Mouse (Mus musculus) lung, adult 2 months (tissue): ENCODE data around the gene Thsd4. TPM values are rescaled to one million over a fixed set of nuclear protein-coding genes. Genes with fewer than 3 reads are reported as not detected.

Experiments used
- DNase-seq: peaks from one replicate; pipeline ENCODE4 v3.0.0; 2022
- H3K4me1 ChIP-seq: fragments of 200-500 bp; 2 replicates; pipeline ENCODE4 v1.6.1; 2011; ENCODE audit warnings: low read length; ENCODE audit not compliant: control insufficient read depth, insufficient read depth
- H3K4me3 ChIP-seq: fragments of 200-500 bp; replicated peaks from 2 replicates; pipeline ENCODE3; 2011; ENCODE audit warnings: low read depth, mild to moderate bottlenecking, control low read depth, low read length; ENCODE audit errors: extremely low read depth
- CTCF ChIP-seq: fragments of 200-500 bp; IDR thresholded peaks from 2 replicates; pipeline ENCODE4 v1.5.1; 2011; ENCODE audit warnings: mild to moderate bottlenecking, low read length, control low read depth; ENCODE audit not compliant: insufficient read depth
- POLR2A ChIP-seq: fragments of 200-500 bp; IDR thresholded peaks from 2 replicates; pipeline ENCODE4 v1.6.1; 2011; ENCODE audit warnings: low read depth, mild to moderate bottlenecking, control low read depth, low read length, borderline replicate concordance; ENCODE audit errors: extremely low read depth
- WGBS: fragments of 180-500 bp; shearing (Covaris S2); methylation state at CpG from one replicate; pipeline ENCODE4 v1.1.7; 2018; 5-methylcytosine and 5-hydroxymethylcytosine counted together
- polyA plus RNA-seq: library from polyadenylated mRNA; depleted of rRNA; stranded (reverse); fragments of >200 nt; gene quantifications from 2 replicates; pipeline ENCODE4 v1.2.3, GENCODE M21; 2012

Thsd4 gene
- polyA plus RNA-seq, 1 experiment, result 27.2 TPM

DNA sequence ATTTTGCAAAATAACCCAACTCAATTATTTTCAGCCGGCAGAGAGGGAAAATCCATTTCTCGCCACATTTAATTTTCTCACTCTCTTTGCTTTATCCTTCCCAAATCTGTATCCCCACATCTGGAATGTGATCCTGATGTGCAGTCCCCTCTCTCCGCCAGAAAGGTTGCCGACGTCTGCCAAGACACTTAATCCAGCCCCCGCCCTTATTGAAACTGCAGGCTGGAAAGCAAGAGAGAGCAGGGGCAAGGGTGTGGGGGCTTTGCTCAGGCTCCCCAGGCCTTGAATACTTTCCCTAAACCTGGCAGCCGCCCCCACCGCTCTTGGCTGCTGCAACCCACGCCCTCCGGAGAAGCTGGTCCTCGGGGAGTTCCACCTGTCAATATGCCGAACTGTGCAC, 233.1 kb downstream of the Thsd4 start:
- 80% methylated on average over 12 of the region's 12 CpGs for WGBS
- H3K4me3 ChIP-seq, result no peak overlapping the region

GRCm38 (mm10) chr9:60286390-60286789, 235.5 kb downstream of the Thsd4 start:
- no peaks in the 10 kb centered on the region for H3K4me1 ChIP-seq
- no peak overlapping the region for H3K4me3 ChIP-seq
- TF ChIP-seq CTCF (no peak), POLR2A (no peak)
- 91% methylated on average over 3 of the region's 3 CpGs for WGBS
- no peak for DNase-seq

More for the DNA sequence above, 233.1 kb downstream of the Thsd4 start:
- no peaks in the 10 kb centered on the region for H3K4me1 ChIP-seq
- no peak for DNase-seq
- TF ChIP-seq POLR2A (no peak), CTCF (no peak)

DNA sequence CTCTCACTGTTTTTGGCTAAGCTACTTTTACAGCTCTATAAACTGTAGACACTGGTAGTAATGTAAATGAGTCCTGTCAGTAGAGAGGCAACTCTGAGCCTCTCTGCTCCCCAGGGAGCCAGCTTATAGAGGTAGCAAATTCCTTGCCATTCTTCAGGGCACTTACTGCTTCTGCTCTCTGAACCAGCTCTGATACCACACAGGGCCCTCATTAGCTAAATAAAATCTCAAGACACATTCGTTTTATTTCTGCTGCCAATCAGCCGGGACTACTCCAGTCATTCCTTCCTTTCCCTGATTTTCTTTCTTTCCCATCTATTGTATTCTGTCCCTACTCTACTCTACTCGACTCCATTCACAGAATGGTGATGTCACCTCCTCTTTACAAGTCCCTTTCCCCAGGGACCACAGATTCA, 236.8 kb downstream of the Thsd4 start:
- H3K4me1 ChIP-seq, result no peaks in the 10 kb centered on the region
- H3K4me3 ChIP-seq, result no peak overlapping the region
- TF ChIP-seq CTCF (no peak), POLR2A (no peak)
- no peak for DNase-seq
- WGBS, result 33% methylated on average over 3 of the region's 3 CpGs

DNA sequence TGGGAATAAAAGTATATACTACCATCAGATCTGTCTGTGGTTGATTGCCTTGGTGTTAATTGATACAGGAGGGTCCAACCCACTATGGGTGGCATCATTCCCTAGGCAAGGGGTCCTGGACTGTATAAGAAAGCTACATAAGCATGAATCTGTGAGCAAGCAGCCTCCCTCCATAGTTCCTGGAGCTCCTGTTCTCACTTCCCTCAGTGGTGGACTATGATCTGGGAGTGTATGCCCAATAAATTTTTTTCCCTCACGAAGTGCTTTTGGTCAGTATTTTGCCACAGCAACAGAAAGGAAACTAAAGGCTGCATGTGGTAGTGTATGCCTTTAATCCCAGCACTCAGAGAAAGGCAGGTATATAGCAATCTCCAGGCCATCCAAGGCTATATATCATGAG, 237.5 kb downstream of the Thsd4 start:
- no peak for TF ChIP-seq CTCF
- H3K4me3 ChIP-seq, result no peak overlapping the region
- 73% methylated on average over 1 of the region's 1 CpGs for WGBS
- no peak for DNase-seq
- no peaks in the 10 kb centered on the region for H3K4me1 ChIP-seq

- no peak for DNase-seq
- TF ChIP-seq POLR2A, result no peak
- no peak for TF ChIP-seq CTCF
- WGBS, result 63% methylated on average over 3 of the region's 3 CpGs
- H3K4me3 ChIP-seq, result no peak overlapping the region
- no peaks in the 10 kb centered on the region for H3K4me1 ChIP-seq
These were observed 238.3 kb downstream of the Thsd4 start for GRCm38 (mm10) chr9:60283546-60283945.

DNA sequence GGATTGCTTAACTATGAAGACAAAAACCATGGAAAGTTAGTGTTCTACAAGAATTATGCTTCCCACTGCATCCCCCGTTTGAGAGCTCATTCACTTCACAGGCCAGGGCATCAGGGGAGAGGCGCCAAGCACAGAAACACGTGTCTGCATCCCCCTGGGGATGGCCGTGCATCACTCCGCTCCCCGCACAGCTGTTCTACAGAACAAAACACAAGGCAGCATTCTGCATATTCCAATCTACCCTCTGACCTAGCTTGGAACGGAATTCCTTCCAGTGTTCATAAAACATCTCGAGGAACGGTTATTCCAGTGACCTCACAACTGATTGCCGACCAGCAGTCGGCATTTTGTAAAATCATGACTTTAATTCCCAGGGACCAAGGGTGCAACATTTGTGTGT, 240.6 kb downstream of the Thsd4 start:
- no peak overlapping the region for H3K4me3 ChIP-seq

DNA sequence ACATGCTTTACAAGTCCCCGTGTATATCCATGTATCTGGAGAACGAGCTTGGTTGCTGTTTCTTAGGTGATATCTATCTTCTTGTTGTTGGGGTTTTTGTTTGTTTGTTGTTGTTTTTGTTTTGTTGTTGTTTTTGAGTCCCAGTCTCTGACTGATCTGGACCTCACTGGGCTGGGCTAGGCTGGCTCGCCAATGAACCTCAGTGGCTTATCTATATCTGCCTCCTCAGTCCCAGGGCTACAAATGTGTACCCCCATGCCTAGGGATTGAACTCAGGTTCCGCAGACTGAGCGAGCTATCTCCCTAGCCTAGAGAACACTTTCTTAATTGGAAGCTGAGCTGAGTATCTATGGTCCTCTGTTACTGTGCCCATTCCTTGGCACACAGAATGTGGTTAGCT, 241.1 kb downstream of the Thsd4 start:
- H3K4me3 ChIP-seq, result no peak overlapping the region
- no peak for DNase-seq
- TF ChIP-seq CTCF, result no peak
- no peak for TF ChIP-seq POLR2A
- H3K4me1 ChIP-seq, result no peaks in the 10 kb centered on the region
- 86% methylated on average over 5 of the region's 5 CpGs for WGBS

More for the DNA sequence above, 240.6 kb downstream of the Thsd4 start:
- no peak for DNase-seq
- H3K4me1 ChIP-seq, result no peaks in the 10 kb centered on the region
- TF ChIP-seq POLR2A (no peak), CTCF (no peak)
- WGBS, result 64% methylated on average over 11 of the region's 11 CpGs

- Histone ChIP-seq H3K4me3 (no peak overlapping the region), H3K4me1 (no peaks in the 10 kb centered on the region)
- 53% methylated on average over 6 of the region's 6 CpGs for WGBS
- no peak for DNase-seq
- TF ChIP-seq POLR2A (no peak), CTCF (no peak)
These were observed 242.3 kb downstream of the Thsd4 start for GRCm38 (mm10) chr9:60279556-60279955.

- DNase-seq, result no peak
- no peak overlapping the region for H3K4me3 ChIP-seq
- TF ChIP-seq CTCF (no peak), POLR2A (no peak)
- 38% methylated on average over 5 of the region's 5 CpGs for WGBS
- no peaks in the 10 kb centered on the region for H3K4me1 ChIP-seq
These were observed 245.5 kb downstream of the Thsd4 start for GRCm38 (mm10) chr9:60276351-60276750.

- Histone ChIP-seq H3K4me3 (no peak overlapping the region), H3K4me1 (no peaks in the 10 kb centered on the region)
- 48% methylated on average over 12 of the region's 12 CpGs for WGBS
- no peak for DNase-seq
- TF ChIP-seq POLR2A (no peak), CTCF (peak; percentile 58)
These were observed 246.3 kb downstream of the Thsd4 start for GRCm38 (mm10) chr9:60275410-60276159.
